Mouse (Mus musculus) hindbrain, embryonic 15.5 days (tissue): Measurements from ENCODE around the gene Shroom4. TPM values are rescaled to one million over a fixed set of nuclear protein-coding genes. Genes with fewer than 3 reads are reported as not detected.

Experiments
- ATAC-seq: fragments of 200-750 bp; cut with Nextera tagmentation; 2 replicates; pipeline ENCODE4 v1.8.0; 2017; ENCODE audit warnings: low read depth, moderate number of reproducible peaks, moderate TSS enrichment; ENCODE audit not compliant: low FRiP score
- H3K27ac ChIP-seq: fragments of 300-500 bp; sonication (generic); replicated peaks from 2 replicates; pipeline ENCODE4 v1.5.1; 2015; ENCODE audit warnings: mild to moderate bottlenecking, inconsistent platforms
- H3K27me3 ChIP-seq: fragments of 300-500 bp; sonication (generic); 2 replicates; pipeline ENCODE4 v1.6.1; 2015; ENCODE audit warnings: control low read depth, inconsistent platforms
- H3K36me3 ChIP-seq: fragments of 300-500 bp; sonication (generic); 2 replicates; pipeline ENCODE4 v1.6.1; 2015; ENCODE audit warnings: control low read depth, inconsistent platforms
- H3K4me1 ChIP-seq: fragments of 300-500 bp; sonication (generic); replicated peaks from 2 replicates; pipeline ENCODE4 v1.6.1; 2015; ENCODE audit warnings: control low read depth, inconsistent platforms
- H3K4me2 ChIP-seq: fragments of 300-500 bp; sonication (generic); 2 replicates; pipeline ENCODE4 v1.6.1; 2015; ENCODE audit warnings: moderate library complexity, mild to moderate bottlenecking, inconsistent platforms
- H3K4me3 ChIP-seq: fragments of 300-500 bp; sonication (generic); 2 replicates; pipeline ENCODE4 v1.5.1; 2015; ENCODE audit warnings: mild to moderate bottlenecking, inconsistent platforms
- H3K9ac ChIP-seq: fragments of 300-500 bp; sonication (generic); 2 replicates; pipeline ENCODE4 v1.6.1; 2015; ENCODE audit warnings: inconsistent platforms
- H3K9me3 ChIP-seq: fragments of 300-500 bp; sonication (generic); 2 replicates; pipeline ENCODE4 v1.6.1; 2016; ENCODE audit warnings: control low read depth, inconsistent platforms
- WGBS: fragments of 180-500 bp; shearing (Covaris S2); methylation state at CpG from one replicate; pipeline ENCODE4 v1.1.7; 2015; 5-methylcytosine and 5-hydroxymethylcytosine counted together
- polyA plus RNA-seq: library from polyadenylated mRNA; unstranded; fragments of >200 nt; fragmentation: Nextera tagmentation; extraction: Ambion mirVana; gene quantifications from 2 replicates; pipeline ENCODE4 v1.2.1, GENCODE M21; 2015

The Shroom4 gene
- polyA plus RNA-seq, result 1.4 and 1.7 TPM in 2 replicates

DNA sequence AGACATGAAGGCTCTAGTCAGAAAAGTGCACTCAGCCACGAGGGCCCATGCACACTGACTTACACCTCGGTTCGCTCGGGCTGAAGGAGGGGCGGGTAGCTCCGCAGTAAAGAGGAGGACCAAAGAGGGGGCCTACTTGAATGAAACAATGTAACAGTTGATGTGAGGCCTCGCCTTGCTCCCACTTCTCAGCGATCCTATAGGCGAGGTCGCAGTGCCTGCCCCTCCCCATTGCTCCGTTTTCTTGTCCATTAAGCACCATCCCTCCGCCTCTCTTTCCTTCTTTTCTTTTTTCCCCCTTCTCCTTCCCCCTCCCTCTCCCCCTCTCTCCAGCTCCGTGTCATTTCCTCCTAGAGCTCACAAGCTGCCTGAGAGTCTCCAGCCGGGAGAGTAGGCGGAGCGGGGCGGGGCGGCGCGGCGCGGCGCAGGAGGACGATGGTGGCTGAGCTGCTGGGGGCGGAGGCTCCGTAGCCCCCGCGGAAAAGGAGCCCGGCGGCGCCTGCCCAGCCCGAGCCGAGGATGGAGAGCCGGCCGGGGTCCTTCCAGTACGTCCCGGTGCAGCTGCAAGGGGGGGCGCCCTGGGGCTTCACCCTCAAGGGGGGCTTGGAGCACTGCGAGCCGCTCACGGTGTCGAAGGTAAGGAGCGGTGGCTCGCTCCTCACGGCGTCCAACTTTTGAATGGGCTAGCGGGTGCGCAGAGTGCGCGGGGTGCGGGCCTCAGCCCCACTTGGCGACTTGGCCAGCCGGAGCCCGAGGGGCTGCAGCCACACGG is at the start of gene Shroom4:
Gene Shroom4, plus strand, starts transcription at position 229 of the 772 bp plus-strand sequence.
- H3K27ac ChIP-seq, result peak within 1 kb of the TSS; percentile 56
- H3K36me3 ChIP-seq, result no peaks in the 10 kb centered on the region
- WGBS, result 15% methylated on average over 54 of the region's 55 CpGs
- peak; percentile 95 for ATAC-seq
- no peaks in the 10 kb centered on the region for H3K27me3 ChIP-seq
- peaks cover 7% of the 10 kb centered on the region; the same call in 1 of the 2 replicates for H3K4me1 ChIP-seq
- peak within 1 kb of the TSS; percentile 44 for H3K9ac ChIP-seq
- H3K4me2 ChIP-seq, result peak within 1 kb of the TSS; percentile 76
- peak within 1 kb of the TSS; percentile 65 for H3K4me3 ChIP-seq
- no peaks in the 10 kb centered on the region for H3K9me3 ChIP-seq

DNA sequence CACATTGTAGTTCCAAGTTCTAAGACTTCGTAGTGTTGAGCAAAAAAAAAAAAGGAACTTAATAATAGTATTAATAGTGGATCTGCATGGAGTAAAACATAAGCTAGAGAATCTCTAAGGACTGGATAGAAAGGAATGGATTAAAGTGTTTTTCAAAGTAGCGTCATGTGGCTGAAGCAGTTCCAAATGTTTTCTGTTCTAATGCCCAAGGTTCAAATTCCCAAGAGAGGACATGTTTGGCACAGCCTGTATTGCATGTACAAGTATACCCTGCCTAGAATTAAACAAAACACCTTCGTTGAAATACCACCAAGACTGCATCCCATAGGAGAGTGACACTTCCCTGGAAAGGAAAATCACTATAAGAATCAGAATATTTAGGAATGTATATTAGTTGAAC is 42.8 kb upstream of the Shroom4 start:
- H3K4me2 ChIP-seq, result no peak overlapping the region
- no peaks in the 10 kb centered on the region for H3K4me1 ChIP-seq
- H3K36me3 ChIP-seq, result no peaks in the 10 kb centered on the region
- no peaks in the 10 kb centered on the region for H3K9me3 ChIP-seq
- no peak overlapping the region for H3K4me3 ChIP-seq
- 81% methylated on average over 3 of the region's 3 CpGs for WGBS
- H3K27ac ChIP-seq, result no peak overlapping the region
- H3K9ac ChIP-seq, result no peak overlapping the region
- ATAC-seq, result no peak
- H3K27me3 ChIP-seq, result no peaks in the 10 kb centered on the region

DNA sequence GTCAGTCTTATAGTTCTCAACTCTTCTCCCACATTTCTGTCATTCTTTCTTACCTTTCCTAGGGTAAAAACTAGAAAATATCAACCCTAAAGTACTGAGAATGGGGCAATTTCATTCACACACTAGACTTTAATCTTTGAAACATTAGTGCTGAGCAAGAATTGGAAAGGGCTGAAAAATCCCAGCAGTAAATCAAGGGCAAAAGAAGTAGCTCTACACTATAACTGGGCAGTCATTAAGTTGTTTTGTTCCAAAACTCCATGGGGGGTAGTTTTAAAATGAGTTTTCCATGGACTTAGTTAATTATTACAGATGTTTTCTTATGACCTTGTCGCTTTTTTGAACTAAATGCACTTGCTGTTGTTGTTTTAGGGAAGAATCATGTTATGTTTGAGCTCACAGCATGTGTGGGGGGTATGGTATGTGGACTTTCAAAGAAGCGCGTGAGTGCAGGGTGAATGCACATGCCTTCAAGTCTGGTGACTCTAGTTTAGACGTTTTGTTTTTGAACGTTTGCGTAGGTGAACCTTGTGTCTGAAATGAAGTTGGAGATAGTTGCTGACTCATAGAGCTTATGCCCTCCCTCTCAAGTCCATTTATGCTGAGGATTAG is 42.0 kb upstream of the Shroom4 start:
- Histone ChIP-seq H3K9me3 (no peaks in the 10 kb centered on the region), H3K4me3 (no peak overlapping the region), H3K27me3 (no peaks in the 10 kb centered on the region), H3K4me2 (no peak overlapping the region), H3K27ac (no peak overlapping the region), H3K9ac (no peak overlapping the region), H3K4me1 (no peaks in the 10 kb centered on the region), H3K36me3 (no peaks in the 10 kb centered on the region)
- no peak for ATAC-seq
- 61% methylated on average over 6 of the region's 6 CpGs for WGBS

DNA sequence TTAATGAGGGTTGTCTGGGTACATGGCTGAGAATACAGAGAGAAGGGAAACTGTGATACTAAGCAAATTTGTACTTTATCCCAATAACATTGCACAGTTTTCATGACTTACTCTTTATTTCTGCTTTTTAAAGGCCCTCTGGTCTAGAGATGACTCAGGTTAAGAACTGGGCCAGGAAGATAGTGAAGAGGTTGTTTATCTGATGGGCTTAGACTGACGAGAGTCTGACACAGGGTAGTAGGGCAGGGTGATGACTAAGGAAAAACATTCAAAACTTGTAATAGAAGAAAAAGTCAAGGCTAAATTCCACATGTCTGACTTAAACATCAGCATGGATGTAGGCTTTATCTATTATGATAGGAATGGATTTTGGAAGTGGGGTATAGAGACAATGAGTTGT is 30.8 kb upstream of the Shroom4 start:
- Histone ChIP-seq H3K9ac (no peak overlapping the region), H3K4me3 (no peak overlapping the region), H3K4me2 (no peak overlapping the region), H3K4me1 (no peaks in the 10 kb centered on the region), H3K27ac (no peak overlapping the region), H3K36me3 (no peaks in the 10 kb centered on the region), H3K27me3 (no peaks in the 10 kb centered on the region), H3K9me3 (no peaks in the 10 kb centered on the region)
- no peak for ATAC-seq
- WGBS, result 77% methylated on average over 1 of the region's 1 CpGs

DNA sequence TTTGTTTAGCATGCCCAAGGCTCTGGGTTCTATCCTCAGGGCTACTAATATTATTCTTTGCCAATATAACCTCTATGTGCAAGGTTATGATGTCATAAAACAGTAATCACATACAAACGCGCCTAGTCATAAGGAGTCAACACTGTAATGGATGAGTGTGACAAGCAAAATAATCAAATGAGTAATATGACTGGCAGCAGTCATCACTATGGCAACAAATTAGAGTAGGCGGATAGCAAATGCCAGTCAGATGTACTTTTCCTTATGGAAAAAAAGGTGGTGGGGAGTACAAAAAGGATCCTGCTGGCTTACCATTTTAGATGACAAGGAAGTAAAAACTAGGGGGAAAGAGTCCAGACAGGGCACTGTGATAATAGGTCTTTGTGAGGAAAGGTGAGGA is 28.9 kb upstream of the Shroom4 start:
- no peaks in the 10 kb centered on the region for H3K36me3 ChIP-seq
- H3K9ac ChIP-seq, result no peak overlapping the region
- no peak for ATAC-seq
- H3K4me2 ChIP-seq, result no peak overlapping the region
- no peaks in the 10 kb centered on the region for H3K9me3 ChIP-seq
- no peak overlapping the region for H3K27ac ChIP-seq
- H3K27me3 ChIP-seq, result no peaks in the 10 kb centered on the region
- H3K4me3 ChIP-seq, result no peak overlapping the region
- 80% methylated on average over 3 of the region's 3 CpGs for WGBS
- H3K4me1 ChIP-seq, result no peaks in the 10 kb centered on the region

DNA sequence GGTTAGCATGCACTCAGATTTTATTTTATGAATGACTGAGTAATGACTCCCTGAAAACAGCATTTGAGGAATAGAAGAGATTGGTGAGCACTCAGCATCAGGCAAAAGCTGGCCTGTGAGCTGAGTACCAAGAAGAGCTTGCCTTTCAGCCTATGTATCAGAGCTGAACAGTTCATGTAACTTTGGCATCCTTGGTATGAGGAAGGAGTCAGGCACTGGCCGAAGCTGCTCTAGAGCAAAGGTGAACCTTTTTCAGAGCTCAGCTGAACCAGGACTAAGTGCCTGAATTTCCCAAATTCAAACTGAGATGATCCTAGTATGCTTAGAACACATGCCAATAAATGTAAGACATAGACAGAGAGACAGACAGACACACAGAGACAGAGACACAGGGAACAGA is 5.8 kb upstream of the Shroom4 start:
- H3K27me3 ChIP-seq, result no peaks in the 10 kb centered on the region
- H3K4me3 ChIP-seq, result no peak overlapping the region
- H3K4me2 ChIP-seq, result no peak overlapping the region
- H3K9me3 ChIP-seq, result no peaks in the 10 kb centered on the region
- ATAC-seq, result no peak
- no peaks in the 10 kb centered on the region for H3K36me3 ChIP-seq
- WGBS, result 77% methylated on average over 1 of the region's 1 CpGs
- no peak overlapping the region for H3K9ac ChIP-seq
- no peak overlapping the region for H3K27ac ChIP-seq
- H3K4me1 ChIP-seq, result no peaks in the 10 kb centered on the region

DNA sequence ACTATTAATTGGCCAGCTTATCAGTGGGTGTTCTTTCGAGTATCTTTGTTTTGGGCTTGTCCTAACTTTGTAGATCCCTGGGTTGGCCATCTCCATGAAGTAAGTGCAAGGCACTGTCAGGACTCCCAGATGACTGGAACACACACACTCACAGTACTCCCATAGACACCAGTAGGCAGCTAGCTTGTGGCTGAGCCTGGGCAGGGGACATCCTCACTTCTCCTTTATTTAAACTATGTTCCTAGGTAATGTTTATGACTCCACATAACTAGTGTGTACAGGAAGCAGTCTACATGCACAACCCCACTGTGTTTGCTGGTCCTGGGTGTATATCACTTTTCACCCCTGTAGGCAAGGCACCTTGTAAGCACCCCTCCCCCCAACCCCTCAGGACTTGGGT is 461 bp upstream of the Shroom4 start:
- ATAC-seq, result peak; percentile 9
- H3K9ac ChIP-seq, result peak overlapping the region; percentile 44; the same call in 1 of the 2 replicates
- WGBS, result 48% methylated on average over 1 of the region's 1 CpGs
- H3K9me3 ChIP-seq, result no peaks in the 10 kb centered on the region
- H3K4me2 ChIP-seq, result peak overlapping the region; percentile 76
- H3K4me1 ChIP-seq, result peaks cover 7% of the 10 kb centered on the region; the same call in 1 of the 2 replicates
- H3K36me3 ChIP-seq, result no peaks in the 10 kb centered on the region
- peak overlapping the region; percentile 65 for H3K4me3 ChIP-seq
- H3K27me3 ChIP-seq, result no peaks in the 10 kb centered on the region
- H3K27ac ChIP-seq, result no peak overlapping the region

DNA sequence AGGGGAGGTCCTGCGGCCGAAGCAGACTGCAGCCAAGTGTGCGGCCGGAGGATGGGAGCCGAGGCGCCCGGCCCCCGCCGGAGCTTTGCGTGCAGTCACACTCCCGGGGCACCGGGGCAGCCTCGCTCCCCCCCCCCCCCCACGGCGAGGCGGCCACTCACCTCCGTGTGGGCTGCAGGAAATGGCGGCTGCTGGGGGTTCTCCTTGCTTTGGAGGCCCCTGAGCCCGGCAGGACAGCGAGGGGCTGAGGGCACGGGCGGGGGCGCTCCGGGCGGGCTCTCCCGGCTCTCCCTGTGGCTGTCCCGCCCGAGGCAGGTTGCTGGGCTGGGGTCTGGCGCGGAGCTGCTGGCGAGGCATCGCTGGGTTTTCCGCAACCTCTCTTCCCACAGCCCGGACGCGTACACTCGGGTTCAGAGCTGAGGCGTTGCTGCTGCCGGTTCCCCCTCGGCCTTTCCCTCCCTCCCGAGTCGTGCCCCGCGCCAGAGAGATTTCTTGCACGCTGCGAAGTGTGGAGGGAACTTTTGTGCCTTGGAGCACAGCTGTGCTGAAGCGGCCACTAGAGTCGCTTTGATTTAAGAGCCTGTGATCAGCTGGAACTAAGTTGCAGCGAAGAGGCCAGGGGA is 855 bp downstream of the Shroom4 start:
- H3K4me3 ChIP-seq, result peak overlapping the region; percentile 65
- peak overlapping the region; percentile 44 for H3K9ac ChIP-seq
- no peaks in the 10 kb centered on the region for H3K27me3 ChIP-seq
- H3K36me3 ChIP-seq, result no peaks in the 10 kb centered on the region
- peak; percentile 45 for ATAC-seq
- peak overlapping the region; percentile 56 for H3K27ac ChIP-seq
- peak overlapping the region; percentile 76 for H3K4me2 ChIP-seq
- H3K4me1 ChIP-seq, result peaks cover 7% of the 10 kb centered on the region; the same call in 1 of the 2 replicates
- 15% methylated on average over 24 of the region's 49 CpGs for WGBS
- H3K9me3 ChIP-seq, result no peaks in the 10 kb centered on the region

DNA sequence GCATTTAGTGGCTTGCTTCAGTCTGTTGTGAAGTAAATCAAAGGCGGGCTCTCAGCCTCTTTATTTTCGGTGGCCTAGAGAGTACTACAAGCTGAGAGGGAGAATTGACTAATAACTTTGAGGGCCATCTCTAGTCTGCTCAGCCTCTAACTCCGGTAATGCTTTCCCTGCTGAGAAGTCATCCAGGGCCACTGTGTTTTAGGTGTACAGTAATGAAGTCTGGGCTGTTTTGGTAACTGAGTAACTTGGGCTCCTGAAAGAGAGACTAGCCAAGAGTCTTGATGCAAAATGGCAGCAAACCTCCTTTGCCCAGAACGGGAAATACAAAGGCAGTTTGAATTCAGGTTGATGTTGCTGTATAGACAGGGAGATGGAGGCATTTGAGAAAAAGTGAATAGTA is 3.3 kb downstream of the Shroom4 start:
- no peaks in the 10 kb centered on the region for H3K36me3 ChIP-seq
- H3K9ac ChIP-seq, result no peak overlapping the region
- H3K4me2 ChIP-seq, result no peak overlapping the region
- no peak overlapping the region for H3K4me3 ChIP-seq
- H3K9me3 ChIP-seq, result no peaks in the 10 kb centered on the region
- peaks cover 7% of the 10 kb centered on the region; the same call in 1 of the 2 replicates for H3K4me1 ChIP-seq
- H3K27me3 ChIP-seq, result no peaks in the 10 kb centered on the region
- H3K27ac ChIP-seq, result no peak overlapping the region
- no peak for ATAC-seq
- 83% methylated on average over 4 of the region's 4 CpGs for WGBS

DNA sequence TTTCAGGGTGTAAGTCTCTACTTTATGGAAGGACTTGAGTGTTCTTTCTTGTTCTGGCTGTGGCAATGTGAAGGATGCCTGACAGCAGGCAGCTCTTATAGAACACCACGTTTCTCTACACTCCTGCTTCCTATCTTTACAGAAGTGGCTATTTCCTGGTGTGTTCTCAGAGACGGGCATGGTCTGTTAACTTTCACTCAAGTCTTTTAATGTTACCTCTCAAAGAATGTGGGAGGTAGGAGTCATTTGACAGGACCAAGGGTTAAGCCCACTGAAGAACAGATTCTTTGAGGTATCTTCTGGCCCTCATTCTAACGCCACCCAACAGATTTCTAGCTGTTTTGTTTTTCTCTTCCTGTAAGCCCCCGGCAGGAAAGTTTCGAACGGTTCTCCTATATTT is 9.5 kb downstream of the Shroom4 start:
- WGBS, result 73% methylated on average over 6 of the region's 6 CpGs
- no peak for ATAC-seq
- no peak overlapping the region for H3K4me2 ChIP-seq

DNA sequence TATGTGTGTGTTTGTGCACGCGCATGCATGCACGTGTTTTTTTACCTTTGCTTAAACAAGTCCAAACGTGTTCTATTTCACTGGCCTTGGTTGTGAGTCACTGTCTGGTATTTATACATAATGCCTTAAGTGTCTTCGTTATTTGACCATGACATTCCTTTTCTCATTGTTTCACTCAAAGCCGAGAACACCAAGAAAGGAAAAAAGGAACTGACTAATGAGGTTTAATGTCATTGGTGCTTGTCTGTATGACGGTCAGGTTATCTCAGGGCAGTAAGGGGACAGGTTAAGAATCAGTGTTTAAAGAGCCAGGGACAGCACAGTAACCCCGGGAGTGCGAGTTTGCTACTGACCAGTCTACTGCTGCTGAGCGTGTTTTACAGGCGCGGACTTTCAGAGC is 15.8 kb downstream of the Shroom4 start:
- Histone ChIP-seq H3K27ac (no peak overlapping the region), H3K4me1 (no peaks in the 10 kb centered on the region), H3K9me3 (no peaks in the 10 kb centered on the region), H3K36me3 (no peaks in the 10 kb centered on the region), H3K9ac (no peak overlapping the region), H3K4me2 (no peak overlapping the region), H3K4me3 (no peak overlapping the region), H3K27me3 (no peaks in the 10 kb centered on the region)
- 74% methylated on average over 12 of the region's 12 CpGs for WGBS
- ATAC-seq, result no peak

More for the DNA sequence above, 9.5 kb downstream of the Shroom4 start:
- Histone ChIP-seq H3K9ac (no peak overlapping the region), H3K4me1 (no peaks in the 10 kb centered on the region), H3K27ac (no peak overlapping the region), H3K36me3 (no peaks in the 10 kb centered on the region), H3K4me3 (no peak overlapping the region), H3K27me3 (no peaks in the 10 kb centered on the region), H3K9me3 (no peaks in the 10 kb centered on the region)

DNA sequence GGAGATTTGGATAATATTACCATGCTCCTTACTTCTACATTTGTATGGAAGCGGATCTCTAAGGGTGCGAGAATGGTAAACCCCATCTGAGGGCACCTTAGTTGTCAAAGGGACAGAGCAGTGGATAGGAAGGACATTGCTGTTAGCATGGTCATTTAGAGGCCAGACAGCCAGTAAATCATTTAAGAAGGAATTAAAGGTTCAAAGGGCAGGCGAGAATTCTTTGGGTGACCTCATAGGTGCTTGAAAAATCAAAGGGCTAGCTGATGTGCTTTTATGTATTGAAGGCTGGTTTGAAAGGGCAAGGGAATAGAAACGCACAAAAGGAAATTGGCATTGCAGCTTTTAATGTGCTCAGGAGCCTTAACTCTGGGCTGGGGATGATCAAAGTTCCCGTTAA is 16.3 kb downstream of the Shroom4 start:
- Histone ChIP-seq H3K27ac (no peak overlapping the region), H3K4me1 (no peaks in the 10 kb centered on the region), H3K9me3 (no peaks in the 10 kb centered on the region), H3K9ac (no peak overlapping the region), H3K27me3 (no peaks in the 10 kb centered on the region), H3K4me3 (no peak overlapping the region), H3K36me3 (no peaks in the 10 kb centered on the region), H3K4me2 (no peak overlapping the region)
- 63% methylated on average over 5 of the region's 5 CpGs for WGBS
- no peak for ATAC-seq
